Mouse (Mus musculus) urinary bladder, postnatal 36 days (tissue): Measurements from ENCODE around the gene Tep1.
A peak's percentile ranks its signal among the peaks of the same experiment; 100 is the strongest.

Experiments used
- DNase-seq, 2 experiments: peaks; one replicate each; pipeline ENCODE4 v3.0.0; 2022; ENCODE audit warnings: low spot score in 2 of 2, mixed read lengths in 1 of 2

Gene Tep1

GRCm38 (mm10) chr14:50795261-50795935 is 75.0 kb downstream of the Tep1 start:
- no peak for DNase-seq

GRCm38 (mm10) chr14:50788157-50788556 is 82.2 kb downstream of the Tep1 start:
- DNase-seq, result no peak

- peak; percentile 89 to 90 for DNase-seq
These were observed 85.1 kb downstream of the Tep1 start, which contains the start of gene Ttc5 for GRCm38 (mm10) chr14:50785251-50785637. TSS of gene Ttc5 (minus strand) at chr14:50785519.

- no peak for DNase-seq
These were observed 85.7 kb downstream of the Tep1 start for GRCm38 (mm10) chr14:50784391-50785250.

GRCm38 (mm10) chr14:50782166-50782565 is 88.2 kb downstream of the Tep1 start:
- no peak for DNase-seq
